Mouse (Mus musculus) brown adipose tissue, adult 24 weeks (tissue): ENCODE measurements around the gene Fer1l5. TPM values are rescaled to one million over a fixed set of nuclear protein-coding genes. Genes with fewer than 3 reads are reported as not detected.

ENCODE experiments used
- H3K27ac ChIP-seq: fragments of 200-500 bp; replicated peaks from 2 replicates; pipeline ENCODE4 v1.5.1; 2012; ENCODE audit warnings: low read depth, mild to moderate bottlenecking, low read length
- H3K4me1 ChIP-seq: fragments of 200-500 bp; 2 replicates; pipeline ENCODE4 v1.6.1; 2012; ENCODE audit warnings: low read length, mixed read lengths; ENCODE audit not compliant: control insufficient read depth, insufficient read depth, insufficient read length
- H3K4me3 ChIP-seq: fragments of 200-500 bp; 2 replicates; pipeline ENCODE4 v1.5.1; 2012; ENCODE audit warnings: low read depth, mild to moderate bottlenecking, low read length, moderate library complexity; ENCODE audit not compliant: insufficient read depth
- polyA plus RNA-seq: library from polyadenylated mRNA; stranded (reverse); fragments of >200 nt; gene quantifications from 2 replicates; pipeline ENCODE4 v1.2.4, GENCODE M21; 2012; ENCODE audit not compliant: missing spikeins, insufficient read depth, insufficient read length

The Fer1l5 gene
- polyA plus RNA-seq, 1 experiment = not detected

GRCm38 (mm10) chr1:36370918-36371317 is 1.2 kb upstream of the Fer1l5 start:
- H3K4me3 ChIP-seq = no peak overlapping the region
- H3K27ac ChIP-seq = no peak overlapping the region
- 0 out of 2 replicates have a peak, but pooled peaks cover 8% of the 10 kb centered on the region for H3K4me1 ChIP-seq

- H3K4me3 ChIP-seq = no peak overlapping the region
- H3K4me1 ChIP-seq = no peaks in the 10 kb centered on the region
- no peak overlapping the region for H3K27ac ChIP-seq
Measured at GRCm38 (mm10) chr1:36378880-36379279, 6.8 kb downstream of the Fer1l5 start.

DNA sequence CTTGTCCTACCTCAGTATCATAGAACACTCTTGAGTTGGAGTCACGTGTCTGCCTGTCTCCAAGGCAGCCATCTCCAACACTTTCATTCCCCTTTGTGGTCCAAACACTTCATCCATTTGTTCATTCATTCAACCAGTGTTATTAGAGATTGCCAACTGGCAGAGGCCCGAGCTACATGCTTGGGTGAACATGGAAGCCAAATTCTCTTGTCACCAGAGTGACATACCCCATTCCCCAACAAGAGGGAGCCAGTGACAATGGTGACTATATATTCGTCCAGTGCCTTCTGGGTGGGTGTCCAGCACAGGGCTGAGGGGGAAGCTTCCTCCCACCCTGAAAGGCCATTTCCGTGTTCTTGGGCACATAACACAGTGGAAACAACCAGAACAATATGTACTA is 7.5 kb downstream of the Fer1l5 start:
- no peak overlapping the region for H3K4me3 ChIP-seq
- H3K4me1 ChIP-seq = no peaks in the 10 kb centered on the region
- H3K27ac ChIP-seq = no peak overlapping the region

DNA sequence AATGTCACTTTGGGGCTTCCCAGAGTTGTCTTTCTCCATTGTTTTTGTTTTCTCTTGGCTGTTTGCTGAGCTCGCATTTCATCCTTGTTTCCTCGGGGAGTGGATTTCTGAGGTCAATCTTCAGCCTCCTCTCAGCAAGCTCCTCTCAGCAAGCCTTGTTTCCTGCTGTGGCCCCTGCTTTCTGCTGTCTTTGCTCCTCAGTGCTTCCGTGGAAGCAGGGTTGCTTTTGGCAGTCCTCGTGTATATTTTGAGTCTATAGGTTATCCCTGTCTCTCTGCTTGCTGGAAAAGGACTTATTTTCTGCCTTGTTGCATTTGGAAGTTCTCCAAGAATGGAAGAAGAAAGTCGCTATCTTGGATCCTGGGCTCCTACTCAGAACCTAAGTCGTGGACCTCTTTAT is 24.9 kb downstream of the Fer1l5 start:
- Histone ChIP-seq H3K27ac (no peak overlapping the region), H3K4me3 (no peak overlapping the region), H3K4me1 (no peaks in the 10 kb centered on the region)

DNA sequence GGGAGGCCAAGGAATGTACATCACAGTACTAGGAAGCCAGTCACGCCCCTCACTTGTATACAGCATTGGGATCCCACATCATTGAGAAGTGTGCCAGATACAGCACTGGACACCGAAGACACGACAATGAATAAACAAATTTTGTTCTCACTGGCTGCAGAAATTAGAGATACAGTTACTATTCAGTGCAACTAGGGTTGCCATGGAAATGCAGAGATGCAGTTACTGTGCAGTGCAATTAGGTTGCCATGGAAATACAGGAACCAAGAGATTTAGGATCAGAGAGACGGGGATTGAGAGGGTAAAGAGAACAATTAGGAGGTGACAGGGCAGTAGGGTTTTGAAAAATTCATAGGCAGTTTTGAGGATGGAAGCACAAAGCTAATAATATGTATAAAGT is 29.4 kb downstream of the Fer1l5 start:
- no peaks in the 10 kb centered on the region for H3K4me1 ChIP-seq
- no peak overlapping the region for H3K27ac ChIP-seq
- no peak overlapping the region for H3K4me3 ChIP-seq

- H3K4me3 ChIP-seq = no peak overlapping the region
- no peaks in the 10 kb centered on the region for H3K4me1 ChIP-seq
- no peak overlapping the region for H3K27ac ChIP-seq
Measured at GRCm38 (mm10) chr1:36404531-36404930, 32.4 kb downstream of the Fer1l5 start.

DNA sequence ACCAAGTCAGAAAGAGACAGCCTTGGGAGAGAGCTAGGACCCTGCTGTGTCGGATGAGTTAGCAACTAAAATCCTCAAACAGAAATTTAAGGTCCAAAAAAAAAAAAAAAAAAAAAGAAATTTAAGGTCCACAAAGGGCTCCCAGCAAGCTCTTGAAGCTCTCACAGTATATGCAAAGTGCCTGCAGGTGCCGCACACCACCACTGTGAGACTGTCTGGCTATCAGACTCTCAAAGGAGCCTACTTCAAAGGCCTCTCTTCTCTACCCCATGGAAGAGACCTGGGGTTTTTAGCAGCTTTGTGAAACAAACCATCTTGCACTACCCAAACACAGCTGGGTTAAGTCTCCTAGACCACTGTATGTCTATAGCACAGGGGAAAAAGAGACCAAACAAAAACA is 57.4 kb downstream of the Fer1l5 start:
- Histone ChIP-seq H3K4me3 (no peak overlapping the region), H3K27ac (no peak overlapping the region), H3K4me1 (no peaks in the 10 kb centered on the region)

- Histone ChIP-seq H3K4me1 (no peaks in the 10 kb centered on the region), H3K27ac (no peak overlapping the region), H3K4me3 (no peak overlapping the region)
Measured at GRCm38 (mm10) chr1:36432999-36433398, 60.9 kb downstream of the Fer1l5 start.

- Histone ChIP-seq H3K4me1 (no peaks in the 10 kb centered on the region), H3K27ac (no peak overlapping the region), H3K4me3 (no peak overlapping the region)
Measured at GRCm38 (mm10) chr1:36433616-36434015, 61.5 kb downstream of the Fer1l5 start.

DNA sequence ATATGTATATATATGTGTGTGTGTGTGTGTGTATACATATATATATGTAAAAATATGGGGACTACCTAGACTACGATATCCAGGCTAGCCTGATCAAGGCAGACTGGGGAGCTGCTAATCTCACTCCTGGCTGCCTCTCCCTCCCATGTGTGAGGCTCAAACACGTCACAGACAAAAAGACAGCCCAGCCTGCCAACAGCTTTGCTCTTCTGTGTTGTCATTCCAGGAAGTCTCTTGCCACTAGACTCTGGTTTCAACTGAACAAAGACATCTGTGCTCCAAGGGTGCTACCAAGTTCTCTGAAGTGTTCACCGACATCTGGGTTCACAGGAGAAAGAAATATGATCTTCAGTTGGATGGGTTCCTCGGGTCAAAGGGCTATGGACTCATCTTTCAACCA is 63.0 kb downstream of the Fer1l5 start:
- H3K4me3 ChIP-seq = no peak overlapping the region
- no peaks in the 10 kb centered on the region for H3K4me1 ChIP-seq
- H3K27ac ChIP-seq = no peak overlapping the region

GRCm38 (mm10) chr1:36436515-36436914 is 64.4 kb downstream of the Fer1l5 start:
- Histone ChIP-seq H3K4me1 (peaks cover 3% of the 10 kb centered on the region; the same call in 1 of the 2 replicates), H3K4me3 (no peak overlapping the region), H3K27ac (no peak overlapping the region)

DNA sequence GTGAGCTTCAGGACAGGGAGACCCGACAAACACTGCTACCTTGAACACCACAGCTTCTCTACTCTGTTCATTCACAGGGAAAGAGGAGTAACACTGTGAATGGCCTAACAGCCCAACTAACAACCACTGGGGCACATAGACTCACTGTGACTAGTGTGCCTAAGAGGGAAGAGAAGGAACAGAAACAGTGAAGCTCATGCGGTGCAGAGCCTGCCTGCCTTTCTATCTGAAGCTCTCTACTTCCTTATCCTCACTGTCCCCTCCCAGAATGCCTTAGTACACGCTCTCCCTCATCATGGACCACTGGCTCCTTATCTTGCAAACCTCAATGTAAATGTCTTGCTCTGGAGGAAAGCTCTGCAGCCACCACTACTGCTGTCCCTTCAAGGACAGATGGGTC is 65.1 kb downstream of the Fer1l5 start:
- H3K27ac ChIP-seq = no peak overlapping the region
- H3K4me1 ChIP-seq = peaks cover 3% of the 10 kb centered on the region; the same call in 1 of the 2 replicates
- no peak overlapping the region for H3K4me3 ChIP-seq

DNA sequence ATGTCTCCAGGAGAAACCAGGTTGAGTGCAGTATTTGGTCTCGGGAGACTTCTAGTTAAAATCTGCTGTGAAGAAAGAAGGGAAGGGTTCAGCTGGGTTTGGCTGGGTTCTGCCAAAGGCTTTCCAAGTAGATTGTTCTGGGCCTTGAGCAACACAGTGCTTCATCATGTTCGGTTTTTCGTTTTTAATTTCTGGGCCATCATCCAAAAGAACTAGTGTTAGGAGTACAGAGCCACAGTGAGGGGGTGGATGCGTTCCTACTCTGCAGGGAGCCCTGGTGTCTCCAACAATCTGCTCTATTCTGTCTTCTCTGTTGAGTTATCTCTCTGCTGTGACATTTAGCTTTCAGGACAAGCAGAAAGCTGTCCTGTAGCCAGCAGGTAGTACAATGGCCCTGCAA is 69.0 kb downstream of the Fer1l5 start:
- no peak overlapping the region for H3K27ac ChIP-seq
- H3K4me1 ChIP-seq = peaks cover 6% of the 10 kb centered on the region; the same call in 1 of the 2 replicates
- H3K4me3 ChIP-seq = no peak overlapping the region

- H3K4me1 ChIP-seq = peaks cover 6% of the 10 kb centered on the region; the same call in 1 of the 2 replicates
- H3K27ac ChIP-seq = no peak within 1 kb of the TSS
- peak within 1 kb of the TSS; percentile 92 for H3K4me3 ChIP-seq
Measured at GRCm38 (mm10) chr1:36444471-36445464, 72.7 kb downstream of the Fer1l5 start, which contains the start of gene Lman2l. TSS of gene Lman2l (minus strand) at chr1:36445271.

DNA sequence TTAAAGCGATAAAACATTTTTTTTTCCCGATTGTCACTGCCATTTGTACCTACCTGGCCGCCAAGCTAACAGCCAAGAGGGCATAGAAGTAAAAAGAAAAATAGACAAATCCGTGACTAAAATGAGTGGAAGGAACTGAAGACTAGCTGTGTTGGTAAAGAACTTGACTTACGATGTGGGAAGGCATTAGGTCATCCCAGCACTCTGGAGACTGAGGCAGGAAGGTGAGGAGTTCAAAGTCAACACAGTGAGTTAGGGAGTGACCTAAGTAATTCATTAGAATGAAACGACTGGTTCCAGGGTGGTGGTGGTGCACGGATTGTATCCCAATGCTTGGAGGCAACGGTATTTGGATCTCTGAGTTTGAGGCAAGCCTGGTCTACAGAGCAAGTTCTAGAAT is 73.4 kb downstream of the Fer1l5 start:
- Histone ChIP-seq H3K27ac (no peak overlapping the region), H3K4me1 (peaks cover 6% of the 10 kb centered on the region; the same call in 1 of the 2 replicates), H3K4me3 (no peak overlapping the region)
